Mouse (Mus musculus) lung, embryonic 16.5 days (tissue): ENCODE measurements around the gene Lag3. TPM values are rescaled to one million over a fixed set of nuclear protein-coding genes. Genes with fewer than 3 reads are reported as not detected.

Experiments used
- ATAC-seq: fragments of 200-750 bp; cut with Nextera tagmentation; 2 replicates; pipeline ENCODE4 v1.8.0; 2017; ENCODE audit warnings: low read depth, mild to moderate bottlenecking, moderate library complexity
- H3K27ac ChIP-seq: fragments of 300-500 bp; sonication (generic); 2 replicates; pipeline ENCODE4 v1.5.1; 2014; ENCODE audit warnings: mild to moderate bottlenecking, control low read depth, low read length
- H3K27me3 ChIP-seq: fragments of 300-500 bp; sonication (generic); 2 replicates; pipeline ENCODE4 v1.6.1; 2014; ENCODE audit warnings: low read depth, low read length, mixed read lengths; ENCODE audit not compliant: control insufficient read depth, insufficient read depth
- H3K36me3 ChIP-seq: fragments of 300-500 bp; sonication (generic); 2 replicates; pipeline ENCODE4 v1.6.1; 2014; ENCODE audit warnings: low read length; ENCODE audit not compliant: control insufficient read depth, insufficient read depth
- H3K4me1 ChIP-seq: fragments of 300-500 bp; sonication (generic); replicated peaks from 2 replicates; pipeline ENCODE4 v1.6.1; 2014; ENCODE audit warnings: low read length, mixed read lengths; ENCODE audit not compliant: control insufficient read depth, insufficient read depth
- H3K4me2 ChIP-seq: fragments of 300-500 bp; sonication (generic); 2 replicates; pipeline ENCODE4 v1.6.1; 2014; ENCODE audit warnings: low read depth, low read length, control low read depth
- H3K4me3 ChIP-seq: fragments of 300-500 bp; sonication (generic); 2 replicates; pipeline ENCODE4 v1.5.1; 2014; ENCODE audit warnings: mild to moderate bottlenecking, low read length, control low read depth
- H3K9ac ChIP-seq: fragments of 300-500 bp; sonication (generic); 2 replicates; pipeline ENCODE4 v1.6.1; 2014; ENCODE audit warnings: low read length, control low read depth
- H3K9me3 ChIP-seq: fragments of 300-500 bp; sonication (generic); 2 replicates; pipeline ENCODE4 v1.6.1; 2016; ENCODE audit warnings: low read length; ENCODE audit not compliant: control insufficient read depth
- WGBS: fragments of 180-500 bp; shearing (Covaris S2); extraction: QIAGEN DNeasy Blood & Tissue Kit; methylation state at CpG from one replicate; pipeline ENCODE4 v1.1.7; 2014; 5-methylcytosine and 5-hydroxymethylcytosine counted together
- polyA plus RNA-seq: library from polyadenylated mRNA; unstranded; fragments of >200 nt; fragmentation: Nextera tagmentation; extraction: Ambion mirVana; gene quantifications from 2 replicates; pipeline ENCODE4 v1.2.1, GENCODE M21; 2015

Lag3 gene
- polyA plus RNA-seq, 1 experiment from 2014 or later, result 1.2 TPM

GRCm38 (mm10) chr6:124915942-124916694 is 4.6 kb upstream of the Lag3 start:
- H3K4me1 ChIP-seq, result peaks cover 33% of the 10 kb centered on the region
- H3K27ac ChIP-seq, result peak overlapping the region; percentile 100
- WGBS, result 4% methylated on average over 12 of the region's 12 CpGs
- peaks cover 22% of the 10 kb centered on the region for H3K36me3 ChIP-seq
- ATAC-seq, result no peak
- peak overlapping the region; percentile 92 for H3K4me2 ChIP-seq
- no peaks in the 10 kb centered on the region for H3K9me3 ChIP-seq
- peak overlapping the region; percentile 95 for H3K4me3 ChIP-seq
- H3K27me3 ChIP-seq, result no peaks in the 10 kb centered on the region
- peak overlapping the region; percentile 95 for H3K9ac ChIP-seq

- Histone ChIP-seq H3K36me3 (peaks cover 22% of the 10 kb centered on the region), H3K9me3 (no peaks in the 10 kb centered on the region), H3K4me2 (peak overlapping the region; percentile 92), H3K27ac (peak overlapping the region; percentile 2), H3K4me1 (peaks cover 28% of the 10 kb centered on the region), H3K9ac (peak overlapping the region; percentile 95), H3K4me3 (peak overlapping the region; percentile 95), H3K27me3 (no peaks in the 10 kb centered on the region)
- 16% methylated on average over 22 of the region's 22 CpGs for WGBS
- ATAC-seq, result no peak
These were observed 3.8 kb upstream of the Lag3 start for GRCm38 (mm10) chr6:124915160-124915941.

GRCm38 (mm10) chr6:124914511-124914910 is 3.0 kb upstream of the Lag3 start:
- Histone ChIP-seq H3K27ac (no peak overlapping the region), H3K4me3 (no peak overlapping the region), H3K4me2 (no peak overlapping the region), H3K9me3 (no peaks in the 10 kb centered on the region), H3K27me3 (peaks cover 7% of the 10 kb centered on the region; the same call in 1 of the 2 replicates), H3K9ac (no peak overlapping the region), H3K4me1 (peaks cover 31% of the 10 kb centered on the region), H3K36me3 (peaks cover 22% of the 10 kb centered on the region)
- no peak for ATAC-seq
- WGBS, result 80% methylated on average over 7 of the region's 7 CpGs

- ATAC-seq, result no peak
- no peak overlapping the region for H3K27ac ChIP-seq
- peaks cover 28% of the 10 kb centered on the region for H3K4me1 ChIP-seq
- no peaks in the 10 kb centered on the region for H3K9me3 ChIP-seq
- peaks cover 22% of the 10 kb centered on the region for H3K36me3 ChIP-seq
- peaks cover 7% of the 10 kb centered on the region; the same call in 1 of the 2 replicates for H3K27me3 ChIP-seq
- H3K4me3 ChIP-seq, result no peak overlapping the region
- no peak overlapping the region for H3K9ac ChIP-seq
- 67% methylated on average over 14 of the region's 14 CpGs for WGBS
- no peak overlapping the region for H3K4me2 ChIP-seq
These were observed 2.3 kb upstream of the Lag3 start for GRCm38 (mm10) chr6:124913721-124914285.

- no peak for ATAC-seq
- Histone ChIP-seq H3K27me3 (peaks cover 7% of the 10 kb centered on the region; the same call in 1 of the 2 replicates), H3K27ac (no peak overlapping the region), H3K4me2 (no peak overlapping the region), H3K9ac (no peak overlapping the region), H3K9me3 (no peaks in the 10 kb centered on the region), H3K4me1 (peaks cover 22% of the 10 kb centered on the region), H3K4me3 (no peak overlapping the region), H3K36me3 (peaks cover 22% of the 10 kb centered on the region)
- WGBS, result 51% methylated on average over 6 of the region's 6 CpGs
These were observed 1.7 kb upstream of the Lag3 start for GRCm38 (mm10) chr6:124913214-124913613.

GRCm38 (mm10) chr6:124910032-124910431 is 1.5 kb downstream of the Lag3 start:
- H3K4me1 ChIP-seq, result peaks cover 15% of the 10 kb centered on the region
- peak; percentile 15; the same call in 1 of the 2 replicates for ATAC-seq
- peak overlapping the region; percentile 22 for H3K4me3 ChIP-seq
- peaks cover 21% of the 10 kb centered on the region for H3K36me3 ChIP-seq
- H3K4me2 ChIP-seq, result peak overlapping the region; percentile 45
- H3K27me3 ChIP-seq, result peaks cover 7% of the 10 kb centered on the region; the same call in 1 of the 2 replicates
- no peaks in the 10 kb centered on the region for H3K9me3 ChIP-seq
- 8% methylated on average over 32 of the region's 32 CpGs for WGBS
- peak overlapping the region; percentile 56 for H3K9ac ChIP-seq
- H3K27ac ChIP-seq, result no peak overlapping the region

GRCm38 (mm10) chr6:124907767-124908166 is 3.7 kb downstream of the Lag3 start:
- no peak for ATAC-seq
- Histone ChIP-seq H3K36me3 (0 out of 2 replicates have a peak, but pooled peaks cover 4% of the 10 kb centered on the region), H3K27me3 (peaks cover 7% of the 10 kb centered on the region; the same call in 1 of the 2 replicates), H3K9ac (no peak overlapping the region), H3K9me3 (no peaks in the 10 kb centered on the region), H3K27ac (no peak overlapping the region), H3K4me2 (no peak overlapping the region), H3K4me3 (no peak overlapping the region), H3K4me1 (peaks cover 15% of the 10 kb centered on the region)
- 60% methylated on average over 1 of the region's 1 CpGs for WGBS

- Histone ChIP-seq H3K9me3 (no peaks in the 10 kb centered on the region), H3K4me3 (peak overlapping the region; percentile 63; the same call in 1 of the 2 replicates), H3K27ac (peak overlapping the region; percentile 98), H3K27me3 (peaks cover 7% of the 10 kb centered on the region; the same call in 1 of the 2 replicates), H3K4me2 (peak overlapping the region; percentile 91), H3K4me1 (peaks cover 12% of the 10 kb centered on the region), H3K9ac (peak overlapping the region; percentile 81), H3K36me3 (no peaks in the 10 kb centered on the region)
- no peak for ATAC-seq
- 40% methylated on average over 14 of the region's 16 CpGs for WGBS
These were observed 6.3 kb downstream of the Lag3 start for GRCm38 (mm10) chr6:124904991-124905860.
